Comparison of ENCODE assay signal across 25 mouse cellular contexts in genomic region chr11:58929641-58930040, GRCm38 (mm10). TPM values are rescaled to one million over a fixed set of nuclear protein-coding genes. Genes with fewer than 3 reads are reported as not detected.
DNase-seq lines count a peak whose midpoint lies in the region; ATAC-seq and TF ChIP-seq lines count a peak whose summit lies in the region.
"Had no signal": no experiment of that assay in that cellular context is flagged by ENCODE, and none has a peak within 500 bp of the region (broad histone marks: within the 10 kb centered on the region; RNA-seq: fewer than 3 reads in every experiment).

No protein-coding gene starts in this region.

- no peak for TF ChIP-seq POLR2A in kidney, adult 2 months (IDR thresholded peaks at IDR 0.05; ENCODE audit: low read depth, low read length)
- no peak for TF ChIP-seq POLR2A in cerebellum, adult 2 months (IDR thresholded peaks at IDR 0.05; ENCODE audit: borderline replicate concordance, insufficient read depth, low read length)

- no peaks in the 10 kb centered on the region for H3K9me3 ChIP-seq in liver, embryonic 15.5 days (replicated peaks)
- H3K9me3 ChIP-seq: heart, embryonic 15.5 days; hindbrain, embryonic 15.5 days; limb, embryonic 13.5 days; midbrain, embryonic 13.5 days had no signal

- WGBS in kidney, adult 2 months, result 30% methylated on average over 3 of the region's 3 CpGs
- WGBS in liver, embryonic 15.5 days (ENCODE audit: insufficient replicate concordance), result 43% methylated on average over 3 of the region's 3 CpGs
- 50% methylated on average over 3 of the region's 3 CpGs for WGBS in cerebellum, adult 2 months

- no peaks in the 10 kb centered on the region for H3K36me3 ChIP-seq in kidney, adult 2 months (ENCODE audit: control insufficient read depth, insufficient read depth, low read length)
- peaks cover 45% of the 10 kb centered on the region for H3K36me3 ChIP-seq in liver, embryonic 15.5 days (replicated peaks)

- H3K4me2 ChIP-seq in liver, embryonic 15.5 days, result no peak overlapping the region
- H3K4me2 ChIP-seq: heart, embryonic 15.5 days; hindbrain, embryonic 15.5 days; limb, embryonic 13.5 days; midbrain, embryonic 13.5 days had no signal

- TF ChIP-seq CTCF in kidney, adult 2 months (conservative IDR thresholded peaks at IDR 0.05; ENCODE audit: insufficient read depth, insufficient read length, low read depth, low read length), result no peak
- TF ChIP-seq CTCF in cerebellum, adult 2 months (IDR thresholded peaks at IDR 0.05; ENCODE audit: borderline replicate concordance, insufficient read depth, low read depth, low read length), result no peak

- DNase-seq in kidney, adult 2 months, result peak; percentile 85
- no peak for DNase-seq in kidney, postnatal 4 days
- DNase-seq in kidney, adult 8-10 months, result peak; percentile 49 to 63
- DNase-seq in kidney, postnatal 14 days, result peak; percentile 49
- no peak for DNase-seq in cerebellum, adult 2 months
- no peak for DNase-seq in MN1 (ENCODE audit: low spot score)
- DNase-seq in layer of hippocampus, postnatal 25 days (ENCODE audit: extremely low spot score in 1 of 2, low spot score in 1 of 2), result no peak
- DNase-seq: adrenal gland, postnatal 10 days; cerebellum, adult 11-12 months; cerebellum, postnatal 25 days; embryo, embryonic 11 days; gastrocnemius, adult 2 months; heart, postnatal 4 days; thymus, postnatal 4 days had no signal

- 0 out of 2 replicates have a peak overlapping the region, but pooled peaks have one; percentile 6 for H3K9ac ChIP-seq in liver, embryonic 15.5 days
- H3K9ac ChIP-seq: heart, embryonic 15.5 days; hindbrain, embryonic 15.5 days; limb, embryonic 13.5 days; midbrain, embryonic 13.5 days had no signal

- H3K4me3 ChIP-seq in kidney, adult 2 months (ENCODE audit: insufficient read depth, low read depth, low read length), result no peak overlapping the region
- H3K4me3 ChIP-seq in liver, embryonic 15.5 days (replicated peaks), result no peak overlapping the region
- H3K4me3 ChIP-seq in cerebellum, adult 2 months (replicated peaks; ENCODE audit: insufficient read depth, low read depth, low read length), result no peak overlapping the region
- H3K4me3 ChIP-seq: gastrocnemius, adult 2 months; heart, embryonic 15.5 days; hindbrain, embryonic 15.5 days; limb, embryonic 13.5 days; midbrain, embryonic 13.5 days had no signal

- H3K27ac ChIP-seq in kidney, adult 2 months (ENCODE audit: insufficient read depth, low read depth, low read length), result no peak overlapping the region
- H3K27ac ChIP-seq in liver, embryonic 15.5 days (replicated peaks), result peak overlapping the region; percentile 86
- H3K27ac ChIP-seq in cerebellum, adult 2 months (ENCODE audit: insufficient read depth, low read length), result no peak overlapping the region
- H3K27ac ChIP-seq: gastrocnemius, adult 2 months; heart, embryonic 15.5 days; hindbrain, embryonic 15.5 days; limb, embryonic 13.5 days; midbrain, embryonic 13.5 days had no signal

- no peak for ATAC-seq in liver, embryonic 15.5 days (ENCODE audit: insufficient read depth)
- ATAC-seq: activated CD4-positive, CD25-positive, alpha-beta regulatory T cell, adult 4 months; forebrain, embryonic 16.5 days; lung, postnatal 0 days had no signal

- peaks cover 18% of the 10 kb centered on the region; the same call in 1 of the 2 replicates for H3K4me1 ChIP-seq in kidney, adult 2 months (ENCODE audit: control insufficient read depth, insufficient read depth, low read length)
- H3K4me1 ChIP-seq in liver, embryonic 15.5 days (replicated peaks), result peaks cover 50% of the 10 kb centered on the region
- H3K4me1 ChIP-seq in cerebellum, adult 2 months (ENCODE audit: control insufficient read depth, insufficient read depth, low read length), result no peaks in the 10 kb centered on the region; the same call in 1 of the 2 replicates
- H3K4me1 ChIP-seq: limb, embryonic 13.5 days had no signal

- no peaks in the 10 kb centered on the region for H3K27me3 ChIP-seq in kidney, adult 2 months (replicated peaks; ENCODE audit: control insufficient read depth, insufficient read depth, low read length)
- H3K27me3 ChIP-seq in liver, embryonic 15.5 days, result no peaks in the 10 kb centered on the region
- no peaks in the 10 kb centered on the region for H3K27me3 ChIP-seq in cerebellum, adult 2 months (ENCODE audit: control insufficient read depth, insufficient read depth, low read length)
- H3K27me3 ChIP-seq: heart, embryonic 15.5 days; hindbrain, embryonic 15.5 days; limb, embryonic 13.5 days; midbrain, embryonic 13.5 days had no signal

RNA-seq across cellular contexts. Expression of gene Rnf187, which starts 9.1 kb away (rescaled TPM):
- 251 and 307 TPM in 2 replicates for polyA plus RNA-seq in kidney, adult 2 months (2012; rRNA removed)
- 111 and 117 TPM in 2 replicates for polyA plus RNA-seq in liver, embryonic 15.5 days (2015; fragmentation: Nextera tagmentation; extraction: Ambion mirVana)
- polyA plus RNA-seq in cerebellum, adult 2 months (2012; rRNA removed), result 578 and 589 TPM in 2 replicates
- total RNA-seq in layer of hippocampus, postnatal 25 days (2021), result 100 to 1,000 TPM; 505 to 581 TPM

RNA-seq across cellular contexts. Expression of gene Btnl10, which starts 11.9 kb away (rescaled TPM):
- polyA plus RNA-seq in kidney, adult 2 months (2012; rRNA removed), result 0.27 and 0.31 TPM in 2 replicates
- polyA plus RNA-seq in liver, embryonic 15.5 days (2015; fragmentation: Nextera tagmentation; extraction: Ambion mirVana), result 14.3 and 16.4 TPM in 2 replicates
- polyA plus RNA-seq in cerebellum, adult 2 months (2012; rRNA removed), result not detected in 2 replicates
- not detected for total RNA-seq in layer of hippocampus, postnatal 25 days (2021)
- total RNA-seq: gastrocnemius, adult 2 months; heart, postnatal 4 days had no signal
- polyA plus RNA-seq: activated CD4-positive, CD25-positive, alpha-beta regulatory T cell, adult 4 months; C2C12; embryonic facial prominence, embryonic 14.5 days; forebrain, embryonic 16.5 days; heart, embryonic 15.5 days; hindbrain, embryonic 15.5 days; limb, embryonic 13.5 days; midbrain, embryonic 13.5 days; neural tube, embryonic 14.5 days had no signal

RNA-seq across cellular contexts. Expression of gene Hist3h2ba, which starts 19.1 kb away (rescaled TPM):
- polyA plus RNA-seq in kidney, adult 2 months (2012; rRNA removed), result 3.0 and 5.3 TPM in 2 replicates
- polyA plus RNA-seq in liver, embryonic 15.5 days (2015; fragmentation: Nextera tagmentation; extraction: Ambion mirVana), result 9.2 and 9.6 TPM in 2 replicates
- polyA plus RNA-seq in cerebellum, adult 2 months (2012; rRNA removed), result 154 and 186 TPM in 2 replicates
- total RNA-seq in layer of hippocampus, postnatal 25 days (2021), result 100 to 1,000 TPM in 1 of 2 experiments, 10 to 100 TPM in 1; 99.0 to 107 TPM
- total RNA-seq: gastrocnemius, adult 2 months had no signal

RNA-seq across cellular contexts. Expression of gene Hist3h2a, which starts 24.8 kb away (rescaled TPM):
- 29.0 and 29.5 TPM in 2 replicates for polyA plus RNA-seq in kidney, adult 2 months (2012; rRNA removed)
- polyA plus RNA-seq in liver, embryonic 15.5 days (2015; fragmentation: Nextera tagmentation; extraction: Ambion mirVana), result 16.1 and 16.4 TPM in 2 replicates
- 41.3 and 43.2 TPM in 2 replicates for polyA plus RNA-seq in cerebellum, adult 2 months (2012; rRNA removed)
- 10 to 100 TPM; 66.0 to 73.9 TPM for total RNA-seq in layer of hippocampus, postnatal 25 days (2021)

RNA-seq across cellular contexts. Expression of gene Trim17, which starts 24.8 kb away (rescaled TPM):
- polyA plus RNA-seq in kidney, adult 2 months (2012; rRNA removed), result 0.34 and 0.48 TPM in 2 replicates
- polyA plus RNA-seq in liver, embryonic 15.5 days (2015; fragmentation: Nextera tagmentation; extraction: Ambion mirVana), result 0.06 and 0.14 TPM in 2 replicates
- 3.5 and 4.8 TPM in 2 replicates for polyA plus RNA-seq in cerebellum, adult 2 months (2012; rRNA removed)
- total RNA-seq in layer of hippocampus, postnatal 25 days (2021), result 1 to 10 TPM; 5.3 to 5.5 TPM

Comparison
In these comparisons a context has a peak if more than half of its experiments do, and no peak if none do; other contexts are left out.
1. DNase-seq: peak in kidney, adult 2 months (single experiment), kidney, adult 8-10 months (2 of 2) and kidney, postnatal 14 days (single experiment); none in kidney, postnatal 4 days (0 of 2), cerebellum, adult 2 months (0 of 2), MN1 (single experiment) and layer of hippocampus, postnatal 25 days (0 of 2).
2. RNA of gene Btnl10, which starts 11.9 kb away (polyA plus RNA-seq): 14.3 to 16.4 TPM in liver, embryonic 15.5 days; 0.27 to 0.31 TPM in kidney, adult 2 months and not detected in cerebellum, adult 2 months; every median in the first group is over 10 times any median in the second.
3. RNA of gene Hist3h2ba, which starts 19.1 kb away (polyA plus RNA-seq): 154 to 186 TPM in cerebellum, adult 2 months; 9.2 to 9.6 TPM in liver, embryonic 15.5 days and 3.0 to 5.3 TPM in kidney, adult 2 months; every median in the first group is over 10 times any median in the second.